Mouse (Mus musculus) midbrain, postnatal 0 days (tissue): Measurements from ENCODE around the gene Mmp27. TPM values are rescaled to one million over a fixed set of nuclear protein-coding genes. Genes with fewer than 3 reads are reported as not detected.

ENCODE experiments used
- ATAC-seq: fragments of 200-750 bp; cut with Nextera tagmentation; 2 replicates; pipeline ENCODE4 v1.8.0; 2017; ENCODE audit warnings: moderate number of reproducible peaks, mild to moderate bottlenecking, moderate TSS enrichment, moderate library complexity; ENCODE audit not compliant: low FRiP score
- DNase-seq: peaks from one replicate; pipeline ENCODE4 v3.0.0-alpha.2; 2015; ENCODE audit warnings: low spot score
- H3K27ac ChIP-seq: fragments of 300-500 bp; sonication (generic); 2 replicates; pipeline ENCODE4 v1.5.1; 2014; ENCODE audit warnings: low read depth, mild to moderate bottlenecking, low read length, mixed read lengths
- H3K27me3 ChIP-seq: fragments of 300-500 bp; sonication (generic); 2 replicates; pipeline ENCODE4 v1.6.1; 2014; ENCODE audit warnings: low read length, control low read depth, mixed read lengths; ENCODE audit not compliant: insufficient read depth
- H3K36me3 ChIP-seq: fragments of 300-500 bp; sonication (generic); 2 replicates; pipeline ENCODE4 v1.6.1; 2014; ENCODE audit warnings: low read length, control low read depth, mixed read lengths; ENCODE audit not compliant: insufficient read depth
- H3K4me1 ChIP-seq: fragments of 300-500 bp; sonication (generic); 2 replicates; pipeline ENCODE4 v1.6.1; 2014; ENCODE audit warnings: mild to moderate bottlenecking, control low read depth, antibody characterized with exemption, low read length, mixed read lengths; ENCODE audit not compliant: insufficient read depth
- H3K4me2 ChIP-seq: fragments of 300-500 bp; sonication (generic); 2 replicates; pipeline ENCODE4 v1.6.1; 2014; ENCODE audit warnings: low read depth, mild to moderate bottlenecking, low read length, mixed read lengths; ENCODE audit not compliant: poor library complexity, severe bottlenecking
- H3K4me3 ChIP-seq: fragments of 300-500 bp; sonication (generic); 2 replicates; pipeline ENCODE4 v1.5.1; 2014; ENCODE audit warnings: low read depth, mild to moderate bottlenecking, low read length, moderate library complexity
- H3K9ac ChIP-seq: fragments of 300-500 bp; sonication (generic); replicated peaks from 2 replicates; pipeline ENCODE4 v1.6.1; 2014; ENCODE audit warnings: mild to moderate bottlenecking, low read length, moderate library complexity, mixed read lengths; ENCODE audit not compliant: poor library complexity, severe bottlenecking
- H3K9me3 ChIP-seq: fragments of 300-500 bp; sonication (generic); 2 replicates; pipeline ENCODE4 v1.6.1; 2016; ENCODE audit warnings: low read length, control low read depth
- CTCF ChIP-seq: IDR thresholded peaks from 2 replicates; pipeline ENCODE4 v1.5.1; 2016; ENCODE audit warnings: antibody characterized with exemption, mild to moderate bottlenecking
- WGBS: fragments of 180-500 bp; shearing (Covaris S2); extraction: QIAGEN DNeasy Blood & Tissue Kit; methylation state at CpG from one replicate; pipeline ENCODE4 v1.1.7; 2014; 5-methylcytosine and 5-hydroxymethylcytosine counted together
- polyA plus RNA-seq: library from polyadenylated mRNA; unstranded; fragments of >200 nt; fragmentation: Nextera tagmentation; extraction: Ambion mirVana; gene quantifications from 2 replicates; pipeline ENCODE4 v1.2.1, GENCODE M21; 2015
- total RNA-seq: library from RNA; depleted of rRNA; stranded (reverse); fragments of >200 nt; gene quantifications from 2 replicates; pipeline ENCODE4 v1.2.3, GENCODE M21; 2014; rRNA removed

Gene Mmp27
- total and polyA plus RNA-seq, 2 experiments from 2014 or later: not detected

- no peaks in the 10 kb centered on the region for H3K4me1 ChIP-seq
- WGBS: 81% methylated on average over 3 of the region's 3 CpGs
- no peak for ATAC-seq
Measured at GRCm38 (mm10) chr9:7622582-7622981, 51.4 kb downstream of the Mmp27 start.

GRCm38 (mm10) chr9:7627931-7628330, 56.7 kb downstream of the Mmp27 start, which contains the start of gene Mmp20:
Mmp20 (plus strand) TSS chr9:7628231.
- H3K4me2 ChIP-seq: no peak within 1 kb of the TSS
- no peak within 1 kb of the TSS for H3K9ac ChIP-seq
- H3K27me3 ChIP-seq: no peaks in the 10 kb centered on the region
- no peak for DNase-seq
- H3K36me3 ChIP-seq: no peaks in the 10 kb centered on the region
- no peaks in the 10 kb centered on the region for H3K4me1 ChIP-seq
- no peak within 1 kb of the TSS for H3K4me3 ChIP-seq
- no peak for ATAC-seq
- H3K9me3 ChIP-seq: no peaks in the 10 kb centered on the region
- H3K27ac ChIP-seq: no peak within 1 kb of the TSS
- TF ChIP-seq CTCF: no peak

More at GRCm38 (mm10) chr9:7622582-7622981, 51.4 kb downstream of the Mmp27 start:
- Histone ChIP-seq H3K27me3 (no peaks in the 10 kb centered on the region), H3K9ac (no peak overlapping the region), H3K4me2 (no peak overlapping the region), H3K4me3 (no peak overlapping the region), H3K9me3 (no peaks in the 10 kb centered on the region), H3K36me3 (no peaks in the 10 kb centered on the region), H3K27ac (no peak overlapping the region)
- DNase-seq: no peak
- TF ChIP-seq CTCF: no peak

Other genes with a start within 250 kb of the Mmp27 start
- not detected in 2 replicates for gene Mmp12, start 227.0 kb upstream of the Mmp27 start, total RNA-seq
- not detected in 2 replicates for gene Mmp12, start 227.0 kb upstream of the Mmp27 start, polyA plus RNA-seq
- gene Mmp1b, start 183.3 kb upstream of the Mmp27 start, total RNA-seq: not detected in 2 replicates
- gene Mmp1b, start 183.3 kb upstream of the Mmp27 start, polyA plus RNA-seq: not detected in 2 replicates
- 0.99 TPM in 1 of 2 replicates, not detected in the other for gene Mmp3, start 125.6 kb upstream of the Mmp27 start, total RNA-seq
- gene Mmp3, start 125.6 kb upstream of the Mmp27 start, polyA plus RNA-seq: not detected in 2 replicates
- gene Mmp10, start 69.0 kb upstream of the Mmp27 start, total RNA-seq: not detected in 2 replicates
- gene Mmp10, start 69.0 kb upstream of the Mmp27 start, polyA plus RNA-seq: not detected in 2 replicates
- not detected in 2 replicates for gene Mmp8, start 12.9 kb upstream of the Mmp27 start, total RNA-seq
- 0.13 TPM in 1 of 2 replicates, not detected in the other for gene Mmp8, start 12.9 kb upstream of the Mmp27 start, polyA plus RNA-seq
- gene Mmp20, start 56.8 kb downstream of the Mmp27 start, total RNA-seq: not detected in 2 replicates
- not detected in 2 replicates for gene Mmp20, start 56.8 kb downstream of the Mmp27 start, polyA plus RNA-seq
- not detected in 2 replicates for gene Mmp7, start 120.7 kb downstream of the Mmp27 start, total RNA-seq
- gene Mmp7, start 120.7 kb downstream of the Mmp27 start, polyA plus RNA-seq: not detected in 2 replicates
- 14.3 and 19.8 TPM in 2 replicates for gene Tmem123, start 192.6 kb downstream of the Mmp27 start, total RNA-seq
- gene Tmem123, start 192.6 kb downstream of the Mmp27 start, polyA plus RNA-seq: 9.6 and 10.1 TPM in 2 replicates